Mouse (Mus musculus): ENCODE results near the gene Dll4. TPM values are rescaled to one million over a fixed set of nuclear protein-coding genes. Genes with fewer than 3 reads are reported as not detected.

The Dll4 gene
- polyA plus RNA-seq, 1 experiment from 2014 or later = 8.4 TPM

DNA sequence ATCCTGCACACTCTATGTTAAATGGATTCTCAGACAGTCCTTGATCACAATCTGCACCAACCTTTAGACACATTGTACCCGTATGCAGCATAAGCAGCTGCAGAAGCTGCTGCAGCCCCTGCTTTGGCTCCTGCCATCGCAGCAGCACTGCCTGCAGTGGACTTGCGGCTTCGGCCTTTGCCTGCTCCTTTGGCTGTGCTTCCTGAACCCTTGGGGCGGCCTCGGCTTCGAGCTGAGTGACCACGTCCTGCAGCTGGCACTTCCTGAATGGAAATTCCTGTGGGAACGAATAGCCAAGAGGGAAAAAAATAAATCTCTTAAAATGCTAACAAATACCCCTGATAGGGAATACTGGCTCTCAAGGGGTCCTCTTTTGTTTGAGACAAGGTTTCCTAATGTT, 51.7 kb downstream of the Dll4 start:
- no peak for ATAC-seq
- Histone ChIP-seq H3K9ac (no peak overlapping the region), H3K9me3 (no peaks in the 10 kb centered on the region), H3K27me3 (replicated peaks) (no peaks in the 10 kb centered on the region), H3K27ac (no peak overlapping the region), H3K36me3 (peaks cover 41% of the 10 kb centered on the region), H3K4me3 (replicated peaks) (no peak overlapping the region), H3K4me1 (replicated peaks) (no peaks in the 10 kb centered on the region), H3K4me2 (replicated peaks) (no peak overlapping the region)
- WGBS = 80% methylated on average over 9 of the region's 9 CpGs

DNA sequence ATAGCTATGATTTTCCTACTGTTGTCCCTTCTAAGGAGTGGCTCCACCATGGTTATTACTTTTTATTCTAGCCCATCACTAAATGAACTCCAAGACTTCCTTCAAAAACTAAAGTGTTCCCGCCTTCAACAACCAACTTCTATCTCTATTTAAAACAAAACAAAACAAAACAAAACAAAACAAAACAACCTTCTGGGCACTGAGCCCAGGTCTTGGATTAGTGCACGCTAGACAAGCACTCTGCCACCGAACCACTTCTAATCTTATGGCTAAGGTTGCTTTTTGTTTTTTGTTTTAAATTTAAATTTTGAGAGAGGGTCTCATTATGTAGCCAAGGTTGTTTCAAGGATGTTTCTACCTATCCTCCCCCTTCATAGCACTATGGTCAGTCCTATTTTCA, 52.2 kb downstream of the Dll4 start:
- peaks cover 42% of the 10 kb centered on the region for H3K36me3 ChIP-seq
- WGBS = 94% methylated on average over 3 of the region's 3 CpGs
- H3K9me3 ChIP-seq = no peaks in the 10 kb centered on the region

DNA sequence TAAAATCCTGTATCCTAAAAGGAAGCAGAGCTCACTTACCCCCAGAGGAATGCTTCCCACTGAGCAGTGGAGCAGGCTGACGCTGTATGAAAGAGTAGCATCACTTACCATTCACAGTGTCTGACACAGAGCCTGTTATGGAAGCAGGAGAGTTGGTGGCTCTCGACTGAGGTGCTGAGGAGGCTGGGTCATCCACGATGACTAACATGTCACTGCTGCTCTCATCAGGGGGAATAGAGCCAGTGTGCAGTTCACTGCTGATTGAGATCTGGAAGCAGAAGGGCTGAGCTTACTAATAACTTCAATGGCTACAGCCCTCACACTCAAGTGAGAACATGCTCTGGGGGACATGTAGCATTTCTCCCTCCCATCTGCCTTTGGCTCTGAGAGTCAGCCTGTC, 53.9 kb downstream of the Dll4 start:
- Histone ChIP-seq H3K9ac (no peak overlapping the region), H3K4me1 (replicated peaks) (no peaks in the 10 kb centered on the region), H3K9me3 (no peaks in the 10 kb centered on the region), H3K36me3 (peaks cover 30% of the 10 kb centered on the region), H3K27me3 (replicated peaks) (no peaks in the 10 kb centered on the region), H3K4me2 (replicated peaks) (no peak overlapping the region), H3K27ac (no peak overlapping the region), H3K4me3 (replicated peaks) (no peak overlapping the region)
- 92% methylated on average over 3 of the region's 3 CpGs for WGBS
- no peak for ATAC-seq

More for the DNA sequence above, 52.2 kb downstream of the Dll4 start:
- Histone ChIP-seq H3K4me2 (replicated peaks) (no peak overlapping the region), H3K27me3 (replicated peaks) (no peaks in the 10 kb centered on the region), H3K9ac (no peak overlapping the region), H3K4me1 (replicated peaks) (no peaks in the 10 kb centered on the region), H3K4me3 (replicated peaks) (no peak overlapping the region), H3K27ac (no peak overlapping the region)
- no peak for ATAC-seq

Other genes starting within 250 kb of the Dll4 start
- gene Rad51, start 213.0 kb upstream of the Dll4 start, polyA plus RNA-seq (2015; fragmentation: Nextera tagmentation; extraction: Ambion mirVana) = 41.1 and 43.2 TPM in 2 replicates
- 48.5 and 49.5 TPM in 2 replicates for gene Rmdn3, start 168.8 kb upstream of the Dll4 start, polyA plus RNA-seq (2015; fragmentation: Nextera tagmentation; extraction: Ambion mirVana)
- 21.1 and 27.3 TPM in 2 replicates for gene Gchfr, start 158.0 kb upstream of the Dll4 start, polyA plus RNA-seq (2015; fragmentation: Nextera tagmentation; extraction: Ambion mirVana)
- 0.30 and 0.38 TPM in 2 replicates for gene Gm14137, start 151.3 kb upstream of the Dll4 start, polyA plus RNA-seq (2015; fragmentation: Nextera tagmentation; extraction: Ambion mirVana)
- 59.3 and 64.9 TPM in 2 replicates for gene Zfyve19, start 117.2 kb upstream of the Dll4 start, polyA plus RNA-seq (2015; fragmentation: Nextera tagmentation; extraction: Ambion mirVana)
- 15.9 and 18.5 TPM in 2 replicates for gene Dnajc17, start 117.0 kb upstream of the Dll4 start, polyA plus RNA-seq (2015; fragmentation: Nextera tagmentation; extraction: Ambion mirVana)
- 15.2 and 18.1 TPM in 2 replicates for gene Ppp1r14d, start 95.9 kb upstream of the Dll4 start, polyA plus RNA-seq (2015; fragmentation: Nextera tagmentation; extraction: Ambion mirVana)
- gene Spint1, start 88.4 kb upstream of the Dll4 start, polyA plus RNA-seq (2015; fragmentation: Nextera tagmentation; extraction: Ambion mirVana) = 96.1 and 108 TPM in 2 replicates
- 5.2 and 7.1 TPM in 2 replicates for gene Rhov, start 54.5 kb upstream of the Dll4 start, polyA plus RNA-seq (2015; fragmentation: Nextera tagmentation; extraction: Ambion mirVana)
- gene Vps18, start 37.0 kb upstream of the Dll4 start, polyA plus RNA-seq (2015; fragmentation: Nextera tagmentation; extraction: Ambion mirVana) = 20.9 and 22.5 TPM in 2 replicates
- 2.3 and 2.7 TPM in 2 replicates for gene Chac1, start 25.4 kb downstream of the Dll4 start, polyA plus RNA-seq (2015; fragmentation: Nextera tagmentation; extraction: Ambion mirVana)
- 4.0 and 4.4 TPM in 2 replicates for gene Ino80, start 151.9 kb downstream of the Dll4 start, polyA plus RNA-seq (2015; fragmentation: Nextera tagmentation; extraction: Ambion mirVana)
- 0.18 and 0.25 TPM in 2 replicates for gene Exd1, start 221.8 kb downstream of the Dll4 start, polyA plus RNA-seq (2015; fragmentation: Nextera tagmentation; extraction: Ambion mirVana)
- gene Chp1, start 221.9 kb downstream of the Dll4 start, polyA plus RNA-seq (2015; fragmentation: Nextera tagmentation; extraction: Ambion mirVana) = 53.6 and 54.9 TPM in 2 replicates

Measured in intestine, embryonic 15.5 days (tissue).